Mouse (Mus musculus): ENCODE results near the gene 4930452B06Rik. TPM values are rescaled to one million over a fixed set of nuclear protein-coding genes. Genes with fewer than 3 reads are reported as not detected.
A peak's percentile ranks its signal among the peaks of the same experiment; 100 is the strongest.

Gene 4930452B06Rik
- polyA plus RNA-seq, 1 experiment from 2014 or later: 6.4 TPM

DNA sequence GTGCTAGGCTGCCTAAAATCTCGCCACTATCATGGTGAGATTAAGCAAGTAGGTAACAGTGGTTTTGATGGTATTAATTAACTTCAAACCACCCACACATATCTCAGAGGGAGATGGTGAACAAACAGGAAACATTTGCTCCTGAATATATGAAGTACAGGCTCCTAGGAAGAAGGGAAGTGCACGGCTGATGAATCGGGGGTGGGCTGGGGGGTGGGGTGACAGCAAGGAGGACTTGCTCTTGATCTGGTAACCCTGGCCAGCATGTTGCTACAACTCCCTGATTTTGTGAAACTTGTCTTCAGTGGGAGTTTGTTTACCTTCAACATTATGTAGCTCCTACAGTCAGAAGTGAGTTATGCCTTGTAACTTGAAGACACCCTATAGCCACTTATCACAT is 224.4 kb downstream of the 4930452B06Rik start:
- Histone ChIP-seq H3K36me3 (no peaks in the 10 kb centered on the region), H3K9ac (no peak overlapping the region), H3K27me3 (replicated peaks) (no peaks in the 10 kb centered on the region), H3K4me1 (replicated peaks) (no peaks in the 10 kb centered on the region), H3K4me3 (replicated peaks) (no peak overlapping the region), H3K27ac (no peak overlapping the region), H3K9me3 (no peaks in the 10 kb centered on the region), H3K4me2 (replicated peaks) (no peak overlapping the region)
- no peak for ATAC-seq
- WGBS: 62% methylated on average over 3 of the region's 3 CpGs

DNA sequence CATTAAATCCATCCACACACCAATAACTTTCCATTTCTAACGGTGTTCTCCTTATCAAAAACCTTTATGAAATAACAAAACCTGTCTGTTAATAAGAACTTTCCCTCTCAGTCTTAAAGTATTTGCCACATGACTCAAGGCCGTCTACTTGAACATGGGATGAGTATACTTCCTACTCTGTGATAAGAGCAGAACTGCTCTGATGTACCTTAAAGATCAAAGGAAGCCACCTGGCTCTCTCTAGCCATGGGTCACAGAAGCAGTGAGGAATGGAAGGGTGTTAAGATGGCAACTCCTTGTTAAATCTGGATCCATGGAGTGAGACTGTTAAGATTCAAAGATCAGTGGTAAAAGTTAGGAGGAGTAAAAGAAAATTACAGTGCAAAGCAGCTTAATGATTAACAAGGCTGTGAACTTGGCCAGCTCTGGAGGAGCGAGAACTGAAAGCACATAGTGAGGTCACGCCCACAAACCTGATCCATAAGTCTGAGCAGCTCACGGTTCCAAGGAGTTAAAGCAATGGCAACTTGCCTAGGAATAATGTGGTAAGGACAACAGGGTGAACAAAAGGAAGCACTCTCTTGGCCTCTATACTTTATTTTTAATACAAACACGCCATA is 235.3 kb downstream of the 4930452B06Rik start:
- H3K4me3 ChIP-seq (replicated peaks): no peak overlapping the region
- no peaks in the 10 kb centered on the region for H3K27me3 ChIP-seq (replicated peaks)
- WGBS: 53% methylated on average over 6 of the region's 6 CpGs
- H3K9me3 ChIP-seq: no peaks in the 10 kb centered on the region
- peak; percentile 97 for ATAC-seq
- no peak overlapping the region for H3K27ac ChIP-seq
- no peak overlapping the region for H3K9ac ChIP-seq
- H3K4me2 ChIP-seq (replicated peaks): no peak overlapping the region
- H3K36me3 ChIP-seq: no peaks in the 10 kb centered on the region
- H3K4me1 ChIP-seq (replicated peaks): no peaks in the 10 kb centered on the region

DNA sequence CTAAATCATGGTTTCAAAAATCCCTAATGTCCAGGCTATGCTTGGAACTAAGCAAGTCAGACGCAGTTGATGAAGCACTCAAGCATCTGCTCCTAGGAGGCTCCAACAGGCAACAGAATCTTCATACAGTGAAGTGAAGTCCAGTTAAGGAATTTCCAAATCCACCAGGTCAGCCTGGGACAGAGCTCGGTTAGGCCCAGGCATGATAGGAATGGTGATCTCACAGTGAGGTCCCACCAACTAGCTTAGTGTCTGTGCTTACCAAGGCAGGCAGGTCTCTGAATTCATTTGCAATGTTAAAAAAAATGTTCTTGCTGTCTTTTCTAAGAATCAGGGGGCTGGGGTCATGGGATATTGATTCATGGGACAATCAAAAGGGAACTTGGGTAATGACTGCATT is 236.3 kb downstream of the 4930452B06Rik start:
- no peaks in the 10 kb centered on the region for H3K36me3 ChIP-seq
- no peak overlapping the region for H3K4me2 ChIP-seq (replicated peaks)
- no peak overlapping the region for H3K27ac ChIP-seq
- no peak overlapping the region for H3K4me3 ChIP-seq (replicated peaks)
- no peaks in the 10 kb centered on the region for H3K9me3 ChIP-seq
- WGBS: 73% methylated on average over 2 of the region's 2 CpGs
- no peak overlapping the region for H3K9ac ChIP-seq
- ATAC-seq: no peak
- no peaks in the 10 kb centered on the region for H3K4me1 ChIP-seq (replicated peaks)
- no peaks in the 10 kb centered on the region for H3K27me3 ChIP-seq (replicated peaks)

DNA sequence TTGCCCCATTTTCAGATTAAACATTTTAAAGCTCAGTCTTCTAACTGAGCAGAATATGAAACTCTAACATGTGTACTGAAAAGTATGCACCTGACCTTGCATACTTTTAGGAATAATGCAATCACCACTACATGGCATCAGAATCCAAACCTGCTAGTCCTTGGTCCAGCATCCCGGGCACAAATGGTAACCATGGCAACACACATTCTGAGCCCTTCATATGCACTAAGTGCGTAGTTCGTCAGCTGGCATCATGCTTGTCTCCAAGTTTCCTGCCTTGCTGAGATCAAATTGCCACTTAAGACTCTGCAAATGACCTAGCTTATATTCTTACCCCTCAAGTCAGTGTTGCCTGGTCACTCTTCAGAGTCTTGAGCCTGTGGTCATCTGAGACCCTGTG is 243.2 kb downstream of the 4930452B06Rik start:
- H3K4me3 ChIP-seq (replicated peaks): no peak overlapping the region
- no peak for ATAC-seq

DNA sequence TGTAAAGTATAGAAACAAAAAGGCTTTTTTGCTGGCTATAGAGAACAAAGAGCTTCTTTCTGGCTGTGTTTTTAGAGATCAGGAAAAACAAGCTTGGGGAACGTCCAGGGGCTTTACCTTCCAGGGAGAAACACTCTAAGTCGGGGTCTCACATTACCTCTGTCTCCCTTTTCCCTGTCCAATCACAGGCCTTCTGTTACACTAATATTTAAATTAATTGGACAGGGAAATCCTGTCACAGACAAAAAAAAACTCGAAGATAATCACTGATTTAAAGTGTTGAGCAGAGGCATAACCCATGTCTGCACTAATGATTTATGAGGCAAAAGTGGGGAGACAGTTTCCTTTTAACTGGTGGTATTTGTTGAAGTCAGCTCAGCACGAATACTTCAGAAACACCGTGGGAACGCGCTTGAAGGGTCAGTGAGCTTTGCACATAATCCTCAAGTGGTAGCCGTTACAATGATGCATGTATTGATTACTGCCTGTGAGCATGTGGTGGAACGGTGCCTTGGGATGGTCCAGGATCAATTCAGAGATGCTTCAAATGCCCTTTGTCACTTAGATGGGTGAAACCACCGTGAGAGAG is 244.7 kb downstream of the 4930452B06Rik start:
- no peak overlapping the region for H3K4me3 ChIP-seq (replicated peaks)
- H3K9ac ChIP-seq: no peak overlapping the region
- H3K4me1 ChIP-seq (replicated peaks): no peaks in the 10 kb centered on the region
- ATAC-seq: no peak
- 0 out of 2 replicates have a peak overlapping the region, but pooled peaks have one; percentile 26 for H3K4me2 ChIP-seq (replicated peaks)
- no peaks in the 10 kb centered on the region for H3K36me3 ChIP-seq
- WGBS: 11% methylated on average over 10 of the region's 10 CpGs
- H3K27me3 ChIP-seq (replicated peaks): no peaks in the 10 kb centered on the region
- no peaks in the 10 kb centered on the region for H3K9me3 ChIP-seq
- no peak overlapping the region for H3K27ac ChIP-seq

More for the DNA sequence above, 243.2 kb downstream of the 4930452B06Rik start:
- Histone ChIP-seq H3K36me3 (no peaks in the 10 kb centered on the region), H3K4me1 (replicated peaks) (no peaks in the 10 kb centered on the region), H3K9ac (no peak overlapping the region), H3K27ac (no peak overlapping the region), H3K27me3 (replicated peaks) (no peaks in the 10 kb centered on the region), H3K4me2 (replicated peaks) (no peak overlapping the region), H3K9me3 (no peaks in the 10 kb centered on the region)
- 91% methylated on average over 3 of the region's 3 CpGs for WGBS

DNA sequence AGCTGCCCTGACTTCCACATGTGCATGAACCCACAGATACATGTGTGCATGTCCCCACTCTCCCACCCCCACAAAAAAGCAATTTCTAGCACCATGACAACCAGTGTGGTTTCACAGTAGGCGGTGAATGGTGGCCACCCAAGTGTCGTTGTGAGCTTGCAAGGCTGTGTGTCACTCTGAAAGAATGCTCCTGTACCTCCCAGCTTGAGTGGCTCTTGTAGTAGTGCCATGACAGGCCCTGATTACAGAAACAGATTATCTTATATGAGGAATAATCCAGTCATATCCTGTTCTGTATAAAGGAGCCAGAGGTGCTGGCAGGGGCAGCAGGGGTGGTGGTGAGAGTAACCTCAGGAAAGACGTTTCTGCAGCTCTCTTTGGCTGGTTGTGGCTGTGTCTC is 247.4 kb downstream of the 4930452B06Rik start:
- H3K27me3 ChIP-seq (replicated peaks): no peaks in the 10 kb centered on the region
- no peaks in the 10 kb centered on the region for H3K9me3 ChIP-seq
- WGBS: 57% methylated on average over 3 of the region's 3 CpGs
- no peak for ATAC-seq
- no peak overlapping the region for H3K4me3 ChIP-seq (replicated peaks)
- H3K9ac ChIP-seq: no peak overlapping the region
- H3K4me2 ChIP-seq (replicated peaks): no peak overlapping the region
- H3K27ac ChIP-seq: no peak overlapping the region
- H3K36me3 ChIP-seq: no peaks in the 10 kb centered on the region
- no peaks in the 10 kb centered on the region for H3K4me1 ChIP-seq (replicated peaks)

DNA sequence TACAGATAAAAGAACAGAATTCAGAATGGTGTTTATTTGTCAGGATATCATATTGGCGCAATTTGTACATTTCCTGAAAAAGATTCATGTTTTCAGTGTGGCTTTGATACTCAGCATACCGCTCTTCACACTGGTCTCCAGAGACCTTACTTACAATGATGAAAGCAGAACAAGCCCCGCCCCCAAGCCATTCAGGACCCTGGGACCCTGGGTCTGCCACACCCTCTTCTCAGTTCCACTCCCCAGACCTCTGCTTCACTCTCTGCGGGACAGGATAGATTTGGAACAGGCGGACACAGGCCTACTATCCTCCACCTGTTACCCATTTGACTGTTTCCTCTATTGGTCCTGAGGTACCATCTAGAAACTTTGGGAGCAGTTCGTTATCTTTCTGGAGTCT is 260.1 kb downstream of the 4930452B06Rik start:
- Histone ChIP-seq H3K4me1 (replicated peaks) (no peaks in the 10 kb centered on the region), H3K4me2 (replicated peaks) (no peak overlapping the region), H3K9me3 (no peaks in the 10 kb centered on the region), H3K27ac (no peak overlapping the region), H3K27me3 (replicated peaks) (no peaks in the 10 kb centered on the region), H3K36me3 (no peaks in the 10 kb centered on the region), H3K4me3 (replicated peaks) (no peak overlapping the region), H3K9ac (no peak overlapping the region)
- 74% methylated on average over 6 of the region's 6 CpGs for WGBS
- ATAC-seq: no peak

DNA sequence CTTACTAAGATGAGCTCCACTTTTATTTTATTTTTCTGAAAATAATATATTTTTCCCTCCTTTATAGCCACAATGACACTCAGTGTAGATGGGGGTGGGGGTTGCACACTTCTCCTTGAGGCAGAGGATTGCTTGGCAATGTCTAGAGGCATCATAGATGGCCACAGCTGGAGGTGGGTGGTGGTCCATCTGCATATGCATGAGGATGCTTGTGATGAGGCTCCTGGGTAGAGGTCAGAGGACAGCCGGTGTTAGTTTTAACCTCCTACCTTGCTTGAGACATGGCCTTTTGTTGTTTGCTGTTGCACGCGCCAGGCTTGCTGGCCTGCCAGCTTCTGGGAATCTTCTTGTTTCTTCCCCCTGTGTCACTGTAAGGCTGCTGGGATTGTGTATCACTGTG is 262.7 kb downstream of the 4930452B06Rik start:
- Histone ChIP-seq H3K9me3 (no peaks in the 10 kb centered on the region), H3K36me3 (no peaks in the 10 kb centered on the region), H3K9ac (no peak overlapping the region), H3K27ac (no peak overlapping the region), H3K4me3 (replicated peaks) (no peak overlapping the region), H3K4me2 (replicated peaks) (no peak overlapping the region), H3K4me1 (replicated peaks) (no peaks in the 10 kb centered on the region), H3K27me3 (replicated peaks) (no peaks in the 10 kb centered on the region)
- ATAC-seq: no peak
- 87% methylated on average over 3 of the region's 3 CpGs for WGBS

DNA sequence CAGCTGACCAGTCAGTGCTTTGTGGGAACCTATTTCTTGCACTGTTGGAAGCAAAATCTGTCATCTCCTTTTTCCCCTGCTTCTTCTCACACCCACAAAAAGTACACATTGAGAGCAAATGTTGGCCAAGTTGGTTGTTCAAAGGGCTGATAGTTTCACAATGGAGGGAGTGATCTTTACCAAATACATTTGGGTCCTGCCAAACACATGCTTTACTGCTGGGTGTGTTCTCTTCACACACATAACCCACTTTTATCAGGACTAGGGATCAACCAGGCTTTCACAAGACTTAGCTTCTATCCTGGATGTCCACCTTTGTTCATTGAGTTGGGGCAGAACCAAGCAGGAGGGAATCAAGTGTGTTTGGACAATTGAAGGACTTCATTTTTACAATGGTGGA is 267.5 kb downstream of the 4930452B06Rik start:
- Histone ChIP-seq H3K27ac (no peak overlapping the region), H3K4me3 (replicated peaks) (no peak overlapping the region), H3K4me2 (replicated peaks) (no peak overlapping the region), H3K27me3 (replicated peaks) (no peaks in the 10 kb centered on the region), H3K9ac (no peak overlapping the region), H3K4me1 (replicated peaks) (no peaks in the 10 kb centered on the region), H3K36me3 (no peaks in the 10 kb centered on the region), H3K9me3 (no peaks in the 10 kb centered on the region)
- no peak for ATAC-seq

DNA sequence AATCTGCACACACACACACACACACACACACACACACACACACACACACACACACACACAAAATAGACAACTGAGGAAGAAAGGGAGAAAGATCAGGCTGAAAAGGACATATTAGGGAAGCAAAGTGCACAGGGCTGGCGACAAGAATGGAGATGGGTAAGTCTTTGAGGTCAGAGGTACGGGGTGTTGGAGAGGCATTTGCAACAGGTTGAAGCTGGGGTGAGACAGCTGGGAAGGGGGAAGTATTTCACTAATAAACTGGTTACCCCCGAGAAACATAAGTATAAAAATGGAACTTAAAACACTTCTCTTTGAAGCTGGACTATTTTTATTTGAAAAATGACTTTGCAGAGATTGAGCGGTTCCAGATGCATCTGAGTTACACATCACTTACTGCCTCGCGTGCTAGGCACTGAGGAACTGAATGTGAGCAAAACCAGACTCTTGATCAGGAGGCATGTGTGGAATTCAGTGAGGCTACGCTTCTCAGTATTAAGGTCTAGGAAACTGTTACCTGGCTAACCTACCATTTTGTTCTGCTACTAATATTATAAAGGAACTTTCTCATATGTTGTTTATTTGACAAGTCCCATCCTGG is 270.3 kb downstream of the 4930452B06Rik start:
- H3K4me2 ChIP-seq (replicated peaks): no peak overlapping the region
- no peak overlapping the region for H3K27ac ChIP-seq
- no peak overlapping the region for H3K4me3 ChIP-seq (replicated peaks)
- H3K9ac ChIP-seq: no peak overlapping the region
- H3K4me1 ChIP-seq (replicated peaks): no peaks in the 10 kb centered on the region
- H3K27me3 ChIP-seq (replicated peaks): no peaks in the 10 kb centered on the region
- no peaks in the 10 kb centered on the region for H3K36me3 ChIP-seq
- no peaks in the 10 kb centered on the region for H3K9me3 ChIP-seq
- ATAC-seq: no peak
- 53% methylated on average over 7 of the region's 7 CpGs for WGBS

DNA sequence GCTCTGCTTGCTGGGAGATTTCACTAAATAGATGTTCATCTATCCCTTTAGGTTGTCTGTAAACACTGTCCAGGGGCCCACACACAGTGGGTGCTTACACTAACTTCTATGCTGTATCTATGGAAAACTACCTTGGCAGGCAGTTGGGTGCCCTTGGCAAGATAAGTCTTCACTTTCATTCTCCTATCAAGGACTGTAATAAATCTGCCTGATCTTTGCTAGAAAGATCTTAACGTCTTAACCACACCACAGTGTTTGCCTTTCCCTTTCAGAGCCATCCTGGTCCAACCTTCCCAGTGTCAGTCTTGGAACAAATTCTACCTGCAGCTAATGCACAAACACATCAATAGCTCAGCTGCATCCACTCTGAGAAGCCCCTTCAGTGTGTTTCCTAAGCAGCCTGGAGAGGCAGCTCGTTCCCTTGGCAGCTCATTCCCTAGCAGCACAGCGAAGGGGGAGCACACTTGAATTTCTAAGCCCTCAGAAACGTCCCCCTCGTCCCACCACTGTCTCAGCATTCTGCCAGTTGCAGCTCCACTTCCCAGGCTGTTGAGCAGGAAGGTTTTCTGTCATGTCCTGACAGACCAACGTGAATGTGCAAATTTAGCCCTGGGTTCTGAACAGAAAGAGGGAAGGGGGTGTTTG is 273.7 kb downstream of the 4930452B06Rik start:
- WGBS: 44% methylated on average over 6 of the region's 6 CpGs
- H3K27me3 ChIP-seq (replicated peaks): no peaks in the 10 kb centered on the region
- H3K27ac ChIP-seq: no peak overlapping the region
- H3K4me3 ChIP-seq (replicated peaks): no peak overlapping the region
- H3K4me2 ChIP-seq (replicated peaks): no peak overlapping the region
- H3K9me3 ChIP-seq: no peaks in the 10 kb centered on the region
- no peak for ATAC-seq
- H3K36me3 ChIP-seq: no peaks in the 10 kb centered on the region
- H3K9ac ChIP-seq: no peak overlapping the region
- H3K4me1 ChIP-seq (replicated peaks): no peaks in the 10 kb centered on the region
